Mouse (Mus musculus): ENCODE measurements at regions not wholly inside any gene's neighbourhood (a gene's known extent, or its start where the extent isn't known, plus 50 kb on each side); places are given as distances from the start of the nearest gene placed in this dataset.

DNA sequence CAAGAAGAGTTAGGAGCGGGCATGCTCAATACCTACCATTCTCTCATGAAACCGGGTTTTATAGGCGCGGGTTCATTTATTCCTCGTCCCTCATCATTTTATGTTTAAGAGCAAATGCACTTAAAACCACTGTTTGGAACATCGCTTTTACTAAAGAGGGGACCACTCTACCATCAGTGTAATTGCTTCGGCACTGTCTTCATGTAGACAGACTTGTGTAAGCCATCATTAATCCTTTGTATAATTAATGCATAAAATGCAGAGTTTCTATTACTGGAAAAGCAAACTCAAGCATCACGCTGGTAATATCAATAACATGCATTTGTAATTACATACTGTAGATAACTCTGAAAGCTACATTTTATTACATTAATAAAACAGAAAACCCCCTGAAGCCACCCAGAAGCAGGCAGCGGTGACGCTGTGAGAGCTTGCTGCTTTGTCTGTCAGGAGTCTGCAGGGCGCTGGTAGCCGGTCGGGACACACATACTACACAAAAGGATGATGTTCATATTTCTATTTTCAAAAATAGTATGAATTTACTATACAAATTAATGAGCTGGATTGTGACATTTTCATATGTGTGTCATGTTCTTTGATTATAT lies 99.2 kb downstream of the Zfp281 start:
- no peak overlapping the region for H3K4me3 ChIP-seq
- no peak overlapping the region for H3K27ac ChIP-seq
- no peak for DNase-seq (ENCODE audit: extremely low spot score in 1 of 2, low spot score in 2 of 2)
- intact Hi-C loops (cut with DNase I) = no loop called here
- no peak for TF ChIP-seq CTCF (IDR thresholded peaks at IDR 0.05)

DNA sequence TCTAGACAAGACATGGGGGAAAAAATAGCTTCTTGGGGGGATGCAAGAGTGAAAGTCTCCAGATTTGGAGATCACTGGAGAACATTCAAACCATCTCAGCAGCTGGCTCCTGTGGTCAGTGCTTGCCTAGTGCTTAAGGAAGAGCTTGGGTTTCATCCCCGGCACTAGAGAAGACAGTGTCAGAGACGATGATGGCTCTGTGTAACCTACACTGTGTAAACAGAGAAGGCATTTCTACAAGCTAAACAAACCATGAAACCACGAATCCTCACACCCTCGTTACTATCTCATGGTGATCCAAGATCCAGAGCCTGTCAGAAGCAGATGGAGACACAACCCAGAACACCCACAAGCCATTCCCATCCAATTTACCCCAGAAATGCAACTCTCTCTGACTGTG lies 100.5 kb downstream of the Zfp281 start:
- intact Hi-C loops (cut with DNase I) = loop anchor here (5.0 kb wide), 1 partner anchor 98 kb away; no protein-coding TSS in a partner anchor
- no peak overlapping the region for H3K27ac ChIP-seq
- no peak for TF ChIP-seq CTCF (IDR thresholded peaks at IDR 0.05)

DNA sequence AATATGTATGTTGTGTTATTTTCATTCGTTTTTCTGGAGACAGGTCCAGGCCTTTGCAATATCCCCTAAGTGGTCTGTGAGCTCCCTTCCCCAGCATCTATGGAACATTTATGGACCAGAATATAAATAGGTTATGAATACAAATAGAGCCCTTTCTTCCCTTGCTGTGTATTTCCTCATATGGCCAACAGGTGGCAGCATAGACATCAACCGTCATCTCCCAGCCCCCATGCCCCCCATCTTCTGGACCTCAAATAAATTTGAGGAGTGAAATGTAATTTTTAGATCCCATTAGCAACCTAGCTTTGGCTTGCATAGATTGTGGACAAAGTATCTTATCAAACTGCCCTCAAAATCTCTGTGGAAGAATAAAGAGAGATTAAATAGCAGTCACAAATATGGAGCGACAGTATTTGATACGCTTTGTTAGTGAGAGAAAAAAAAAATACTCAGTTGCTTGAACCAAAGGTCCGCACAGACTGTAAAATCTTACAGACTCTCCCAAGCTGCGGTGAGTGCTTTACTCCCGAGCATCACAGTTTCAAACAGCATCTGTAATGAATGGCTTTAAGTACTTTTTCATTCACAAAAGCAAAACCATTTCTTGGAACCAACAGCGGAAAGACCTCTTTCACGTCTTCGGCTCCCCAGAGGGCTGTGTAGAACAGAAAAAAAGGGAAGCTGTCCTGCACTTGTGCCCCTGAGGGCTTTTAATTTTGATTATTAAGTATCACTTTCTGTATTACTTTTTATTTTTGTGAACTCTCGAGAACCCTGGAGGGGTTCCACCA lies 101.6 kb downstream of the Zfp281 start:
- DNase-seq (ENCODE audit: extremely low spot score in 1 of 2, low spot score in 2 of 2) = no peak
- H3K27ac ChIP-seq = no peak overlapping the region
- TF ChIP-seq CTCF (IDR thresholded peaks at IDR 0.05) = peak; percentile 78
- H3K4me3 ChIP-seq = no peak overlapping the region
- intact Hi-C loops (cut with DNase I) = loop anchor here (5.0 kb wide), 1 partner anchor 99 kb away; no protein-coding TSS in a partner anchor

More for the DNA sequence above, 100.5 kb downstream of the Zfp281 start:
- no peak overlapping the region for H3K4me3 ChIP-seq
- no peak for DNase-seq (ENCODE audit: extremely low spot score in 1 of 2, low spot score in 2 of 2)

DNA sequence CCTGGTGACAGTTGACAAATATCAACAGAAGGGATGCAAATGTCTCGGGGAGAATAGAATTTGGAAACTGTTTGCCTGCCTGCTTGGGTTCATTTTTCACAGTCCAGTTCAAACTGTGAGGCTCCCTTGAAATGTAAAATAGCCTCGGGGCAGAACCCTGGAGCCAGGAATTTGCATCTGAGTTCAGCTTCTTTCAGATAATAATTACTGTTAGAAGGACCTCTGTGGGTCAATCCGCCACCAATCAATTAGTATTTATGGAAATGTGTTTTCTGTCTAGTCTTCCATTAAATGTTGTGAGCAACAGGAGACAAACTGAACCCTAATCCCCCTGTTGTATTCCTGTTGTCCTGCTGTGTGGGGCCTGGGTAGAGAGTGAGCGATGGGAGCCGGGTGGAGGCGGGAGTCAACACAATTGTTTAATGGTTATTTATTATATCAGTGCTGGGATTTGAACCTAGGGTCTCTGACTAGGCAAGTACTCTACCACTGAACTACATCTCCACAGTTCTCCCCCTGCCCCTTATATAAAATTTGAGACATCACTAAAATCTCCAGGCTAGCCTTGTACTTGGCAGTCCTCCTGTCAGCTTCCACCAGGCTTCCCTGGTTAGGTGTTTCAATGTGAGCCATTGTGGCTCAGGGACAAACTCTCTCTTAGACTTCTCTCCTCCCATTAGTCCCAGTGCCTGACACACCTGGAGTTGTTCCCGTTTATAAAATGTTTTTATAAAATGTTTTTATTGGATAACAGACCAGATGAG lies 103.3 kb downstream of the Zfp281 start:
- no peak overlapping the region for H3K4me3 ChIP-seq
- no peak for DNase-seq (ENCODE audit: extremely low spot score in 1 of 2, low spot score in 2 of 2)
- TF ChIP-seq CTCF (IDR thresholded peaks at IDR 0.05) = no peak
- no peak overlapping the region for H3K27ac ChIP-seq
- intact Hi-C loops (cut with DNase I) = loop anchor here (5.0 kb wide), 1 partner anchor 101 kb away; no protein-coding TSS in a partner anchor

DNA sequence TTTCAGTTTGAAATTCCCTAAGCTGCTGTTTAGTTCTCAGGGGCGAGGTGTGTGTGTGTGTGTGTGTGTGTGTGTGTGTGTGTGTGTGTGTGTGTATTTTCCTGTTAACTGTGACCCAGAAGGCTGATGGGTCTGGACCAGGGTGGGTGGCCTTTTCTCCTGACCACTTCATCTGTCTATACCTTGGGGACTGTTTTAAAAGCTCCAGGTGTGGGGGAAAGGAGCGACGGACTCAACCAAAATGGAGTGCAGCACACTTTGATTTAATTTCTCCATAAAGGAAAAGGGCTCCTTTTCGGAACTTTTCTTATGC lies 103.9 kb downstream of the Zfp281 start:
- intact Hi-C loops (cut with DNase I) = loop anchor here (5.0 kb wide), 1 partner anchor 101 kb away; no protein-coding TSS in a partner anchor
- no peak overlapping the region for H3K4me3 ChIP-seq
- no peak for DNase-seq (ENCODE audit: extremely low spot score in 1 of 2, low spot score in 2 of 2)
- TF ChIP-seq CTCF (IDR thresholded peaks at IDR 0.05) = no peak
- no peak overlapping the region for H3K27ac ChIP-seq

DNA sequence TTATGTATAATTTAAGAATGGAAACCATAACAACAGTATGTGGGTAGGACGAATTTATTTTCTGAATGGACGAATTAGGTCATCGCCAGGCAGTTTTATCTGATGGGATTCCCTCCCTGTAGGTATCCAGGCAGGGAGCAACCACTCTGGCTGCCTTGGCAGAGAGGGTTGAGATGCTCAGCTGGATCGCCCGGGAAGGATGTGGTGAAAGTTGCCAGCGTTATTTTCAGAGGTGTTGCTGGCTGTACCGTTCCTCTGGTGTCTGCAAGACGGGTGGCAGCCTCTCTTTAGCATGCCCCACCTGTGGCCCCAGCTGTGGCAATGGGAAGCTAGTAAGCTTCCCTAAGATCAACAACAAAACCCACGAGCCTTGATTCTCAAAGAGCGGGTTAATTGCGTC lies 105.9 kb downstream of the Zfp281 start:
- Histone ChIP-seq H3K27ac (no peak overlapping the region; the same call in 1 of the 2 replicates), H3K4me3 (no peak overlapping the region)
- intact Hi-C loops (cut with DNase I) = no loop called here
- TF ChIP-seq CTCF (IDR thresholded peaks at IDR 0.05) = no peak
- peak in 1 of 2 experiments; percentile 35 for DNase-seq (ENCODE audit: extremely low spot score in 1 of 2, low spot score in 2 of 2)

DNA sequence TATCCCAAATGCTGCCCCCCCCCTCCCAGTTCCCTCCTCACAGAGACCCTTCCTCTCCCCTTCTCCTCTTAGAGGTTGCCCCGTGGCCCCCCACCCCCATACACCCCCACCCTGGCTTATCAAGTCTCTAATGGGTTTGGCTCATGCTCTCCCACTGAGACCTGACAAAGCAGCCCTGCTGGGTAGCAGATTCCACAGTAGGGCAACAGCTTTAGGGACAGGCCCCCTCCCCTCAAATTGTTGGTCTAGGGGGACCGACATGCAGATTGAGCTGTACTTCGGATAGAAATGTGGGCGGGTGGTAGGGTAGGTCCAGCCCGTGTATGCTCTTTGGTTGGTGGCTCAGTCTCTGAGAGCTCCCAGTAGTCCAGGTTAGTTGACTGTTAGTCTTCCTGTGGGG lies 113.3 kb downstream of the Zfp281 start:
- Histone ChIP-seq H3K4me3 (no peak overlapping the region), H3K27ac (no peak overlapping the region)
- TF ChIP-seq CTCF (IDR thresholded peaks at IDR 0.05) = no peak
- no peak for DNase-seq (ENCODE audit: extremely low spot score in 1 of 2, low spot score in 2 of 2)
- intact Hi-C loops (cut with DNase I) = loop anchor here (2.0 kb wide), 3 partner anchors 55 to 187 kb away; no protein-coding TSS in a partner anchor

DNA sequence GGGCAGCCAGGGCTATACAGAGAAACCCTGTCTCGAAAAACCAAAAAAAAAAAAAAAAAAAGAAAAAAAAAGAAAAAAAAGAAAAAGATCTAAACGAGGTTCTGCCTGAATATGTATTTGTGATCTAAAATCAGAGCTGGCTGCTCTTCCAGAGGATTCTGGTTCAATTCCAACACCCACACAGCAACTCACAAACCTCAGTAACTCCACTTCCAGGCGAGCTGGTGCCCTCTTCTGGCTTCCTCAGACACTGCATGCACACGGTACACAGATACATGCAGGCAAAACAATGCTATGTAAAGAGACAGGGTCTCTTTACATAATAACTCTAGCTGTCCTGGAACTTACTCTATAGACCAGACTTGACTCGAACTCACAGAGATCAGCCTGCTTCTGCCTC lies 114.8 kb downstream of the Zfp281 start:
- intact Hi-C loops (cut with DNase I) = loop anchor here (2.0 kb wide), 3 partner anchors 57 to 189 kb away; no protein-coding TSS in a partner anchor
- no peak overlapping the region for H3K4me3 ChIP-seq
- no peak overlapping the region for H3K27ac ChIP-seq
- DNase-seq (ENCODE audit: extremely low spot score in 1 of 2, low spot score in 2 of 2) = peak; percentile 67 to 81
- TF ChIP-seq CTCF (IDR thresholded peaks at IDR 0.05) = peak; percentile 83

DNA sequence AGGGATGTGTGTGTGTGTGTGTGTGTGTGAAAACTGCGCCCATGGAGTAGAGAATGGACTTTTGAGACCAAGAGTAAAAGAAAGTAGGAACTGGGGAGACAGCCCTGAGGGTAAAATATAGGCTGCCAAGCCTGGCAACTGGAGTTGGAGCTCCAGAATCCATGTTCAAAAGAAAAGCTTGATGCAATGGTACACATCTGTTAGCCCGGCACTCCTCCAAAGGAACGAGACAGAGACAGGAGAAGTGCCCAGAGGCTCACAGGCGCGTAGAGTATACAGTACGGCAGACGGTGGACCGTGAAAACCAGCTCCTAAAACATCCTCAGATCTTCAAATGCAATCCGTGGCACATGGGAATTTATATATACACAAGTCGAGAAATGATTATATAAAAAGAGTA lies 116.4 kb downstream of the Zfp281 start:
- intact Hi-C loops (cut with DNase I) = loop anchor here (5.0 kb wide), 1 partner anchor 481 kb away; no protein-coding TSS in a partner anchor
- DNase-seq (ENCODE audit: extremely low spot score in 1 of 2, low spot score in 2 of 2) = no peak
- no peak for TF ChIP-seq CTCF (IDR thresholded peaks at IDR 0.05)
- no peak overlapping the region for H3K27ac ChIP-seq
- no peak overlapping the region for H3K4me3 ChIP-seq

DNA sequence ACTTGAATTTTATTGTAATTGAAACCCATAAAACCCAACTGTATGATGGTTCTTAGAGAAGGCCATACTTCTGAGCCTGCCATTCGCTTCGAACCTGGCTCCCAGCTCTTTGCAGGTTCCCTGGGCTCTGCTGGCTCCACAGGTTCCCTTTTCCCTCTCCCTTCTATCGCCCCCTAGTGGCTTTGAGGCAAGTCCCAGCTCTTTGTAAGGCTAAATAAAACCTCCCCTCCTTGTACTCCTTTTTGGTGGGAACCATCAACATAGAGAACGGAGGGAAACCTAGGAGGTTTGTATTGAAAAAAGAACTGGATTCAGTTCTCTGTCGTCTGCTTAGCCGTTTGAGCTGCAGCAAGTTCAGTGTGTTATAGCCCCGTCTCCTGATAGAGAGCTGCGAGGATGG lies 124.5 kb downstream of the Zfp281 start:
- Histone ChIP-seq H3K4me3 (no peak overlapping the region), H3K27ac (no peak overlapping the region)
- peak; percentile 73 for TF ChIP-seq CTCF (IDR thresholded peaks at IDR 0.05)
- DNase-seq (ENCODE audit: extremely low spot score in 1 of 2, low spot score in 2 of 2) = peak in 1 of 2 experiments; percentile 27
- intact Hi-C loops (cut with DNase I) = loop anchor here (2.0 kb wide), 1 partner anchor 198 kb away; no protein-coding TSS in a partner anchor

DNA sequence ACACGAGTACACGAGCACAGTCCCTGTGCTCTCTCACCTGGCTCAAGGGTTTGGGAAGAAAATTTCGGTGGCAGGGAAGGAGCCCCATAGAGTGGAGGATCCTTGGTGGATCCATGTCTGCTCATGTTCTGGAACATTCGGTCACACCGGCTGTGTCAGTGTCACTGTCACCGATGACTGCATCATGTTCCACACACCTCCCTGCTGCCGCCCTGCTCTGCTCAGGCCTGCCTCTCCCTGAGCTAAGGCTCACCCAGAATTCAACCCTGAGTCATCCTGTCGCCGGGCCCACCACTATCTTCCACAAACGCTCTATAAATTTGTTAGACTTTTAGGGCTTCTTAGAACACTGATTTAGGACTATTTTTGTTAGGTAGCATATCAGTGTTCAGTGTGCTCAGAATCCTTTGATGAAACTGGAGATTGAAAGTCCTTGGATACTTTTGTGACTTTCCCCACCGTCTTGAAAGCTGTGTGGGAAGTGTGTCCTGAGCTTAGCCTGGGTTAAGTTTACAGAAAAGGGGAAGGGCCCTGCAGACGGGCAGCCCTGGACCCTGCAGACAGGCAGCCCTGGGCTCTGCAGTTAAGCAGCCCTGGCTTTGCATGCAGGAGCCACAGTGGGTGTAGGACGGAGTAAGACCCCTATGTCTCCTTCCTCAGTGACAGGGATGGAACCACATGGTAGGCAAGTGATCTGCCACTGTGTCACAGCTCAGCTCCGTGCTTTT lies 126.9 kb downstream of the Zfp281 start:
- no peak overlapping the region for H3K4me3 ChIP-seq
- no peak overlapping the region for H3K27ac ChIP-seq
- TF ChIP-seq CTCF (IDR thresholded peaks at IDR 0.05) = no peak
- DNase-seq (ENCODE audit: extremely low spot score in 1 of 2, low spot score in 2 of 2) = no peak
- intact Hi-C loops (cut with DNase I) = no loop called here

All from left cerebral cortex, adult 2 months (tissue).